Mouse (Mus musculus) erythroblast, embryonic 14.5 days (primary cell): Measurements from ENCODE around the gene Olfr876. TPM values are rescaled to one million over a fixed set of nuclear protein-coding genes. Genes with fewer than 3 reads are reported as not detected.
"Not testable (repeated sequence)": the region's sequence is repeated elsewhere in the genome, so short reads cannot be mapped to it uniquely, and the experiment has no call there.

ENCODE experiments used
- H3K27me3 ChIP-seq: 2 replicates; pipeline ENCODE4 v1.6.1; 2012; ENCODE audit warnings: inconsistent platforms; ENCODE audit not compliant: control insufficient read depth
- H3K36me3 ChIP-seq: 2 replicates; pipeline ENCODE4 v1.6.1; 2012; ENCODE audit warnings: mild to moderate bottlenecking, inconsistent platforms; ENCODE audit not compliant: control insufficient read depth
- H3K4me1 ChIP-seq: 2 replicates; pipeline ENCODE4 v1.6.1; 2012; ENCODE audit warnings: inconsistent platforms; ENCODE audit not compliant: control insufficient read depth
- H3K4me3 ChIP-seq: replicated peaks from 2 replicates; pipeline ENCODE3; 2012; ENCODE audit warnings: moderate library complexity, mild to moderate bottlenecking, inconsistent platforms
- H3K9me3 ChIP-seq: 2 replicates; pipeline ENCODE4 v1.6.1; 2012; ENCODE audit warnings: low read length, inconsistent platforms, mixed read lengths; ENCODE audit not compliant: control insufficient read depth
- GATA1 ChIP-seq: IDR thresholded peaks from 2 replicates; pipeline ENCODE4 v1.6.1; 2012; ENCODE audit warnings: low read length, inconsistent platforms, mixed read lengths
- TAL1 ChIP-seq: IDR thresholded peaks from 3 replicates; pipeline ENCODE4 v1.6.1; 2012; ENCODE audit warnings: low read length, inconsistent platforms, mixed read lengths
- polyA plus RNA-seq: library from polyadenylated mRNA; stranded (reverse); fragments of >175 nt; gene quantifications from 2 replicates; pipeline ENCODE4 v1.2.3, GENCODE M21; 2012

Gene Olfr876
- polyA plus RNA-seq = 0.03 TPM in 1 of 2 replicates, not detected in the other

- TF ChIP-seq GATA1 = no peak
- no peak for TF ChIP-seq TAL1
- Histone ChIP-seq H3K36me3 (no peaks in the 10 kb centered on the region), H3K27me3 (no peaks in the 10 kb centered on the region), H3K4me3 (no peak within 1 kb of the TSS), H3K9me3 (no peaks in the 10 kb centered on the region), H3K4me1 (no peaks in the 10 kb centered on the region)
These were observed at the start of gene Olfr876 for GRCm38 (mm10) chr9:37802731-37803130. Olfr876 (plus strand) TSS chr9:37803031.

GRCm38 (mm10) chr9:37761728-37762127 is 41.1 kb upstream of the Olfr876 start:
- H3K4me3 ChIP-seq = no peak overlapping the region
- H3K27me3 ChIP-seq = no peaks in the 10 kb centered on the region
- H3K4me1 ChIP-seq = no peaks in the 10 kb centered on the region
- no peak for TF ChIP-seq GATA1
- TF ChIP-seq TAL1 = no peak
- no peaks in the 10 kb centered on the region for H3K36me3 ChIP-seq
- no peaks in the 10 kb centered on the region for H3K9me3 ChIP-seq

- H3K27me3 ChIP-seq = no peaks in the 10 kb centered on the region
- H3K4me1 ChIP-seq = no peaks in the 10 kb centered on the region
- no peaks in the 10 kb centered on the region for H3K9me3 ChIP-seq
- no peak for TF ChIP-seq TAL1
- TF ChIP-seq GATA1 = no peak
- no peaks in the 10 kb centered on the region for H3K36me3 ChIP-seq
- H3K4me3 ChIP-seq = no peak overlapping the region
These were observed 40.3 kb upstream of the Olfr876 start for GRCm38 (mm10) chr9:37762541-37762940.

- no peaks in the 10 kb centered on the region for H3K27me3 ChIP-seq
- H3K4me1 ChIP-seq = no peaks in the 10 kb centered on the region
- H3K9me3 ChIP-seq = no peaks in the 10 kb centered on the region
- no peak overlapping the region for H3K4me3 ChIP-seq
- TF ChIP-seq TAL1 = no peak
- TF ChIP-seq GATA1 = no peak
- H3K36me3 ChIP-seq = no peaks in the 10 kb centered on the region
These were observed 32.2 kb upstream of the Olfr876 start for GRCm38 (mm10) chr9:37770661-37771060.

GRCm38 (mm10) chr9:37771759-37772158 is 31.1 kb upstream of the Olfr876 start, which contains the start of gene Olfr875:
Olfr875 (plus strand) TSS chr9:37771857.
- TF ChIP-seq GATA1 (no peak), TAL1 (no peak)
- Histone ChIP-seq H3K4me1 (no peaks in the 10 kb centered on the region), H3K27me3 (no peaks in the 10 kb centered on the region), H3K4me3 (no peak within 1 kb of the TSS), H3K36me3 (no peaks in the 10 kb centered on the region), H3K9me3 (no peaks in the 10 kb centered on the region)

GRCm38 (mm10) chr9:37782766-37783260 is 20.0 kb upstream of the Olfr876 start:
- Histone ChIP-seq H3K4me1 (no peaks in the 10 kb centered on the region), H3K27me3 (no peaks in the 10 kb centered on the region), H3K36me3 (no peaks in the 10 kb centered on the region), H3K4me3 (no peak overlapping the region), H3K9me3 (no peaks in the 10 kb centered on the region)
- TF ChIP-seq GATA1 = no peak
- no peak for TF ChIP-seq TAL1

GRCm38 (mm10) chr9:37783394-37784387 is 19.1 kb upstream of the Olfr876 start:
- H3K4me1 ChIP-seq, H3K4me3 ChIP-seq, H3K9me3 ChIP-seq, H3K36me3 ChIP-seq, H3K27me3 ChIP-seq: not testable (repeated sequence)

- no peaks in the 10 kb centered on the region for H3K4me1 ChIP-seq
- H3K27me3 ChIP-seq = no peaks in the 10 kb centered on the region
- H3K36me3 ChIP-seq = no peaks in the 10 kb centered on the region
- no peak for TF ChIP-seq TAL1
- no peak for TF ChIP-seq GATA1
- H3K9me3 ChIP-seq = no peaks in the 10 kb centered on the region
- no peak overlapping the region for H3K4me3 ChIP-seq
These were observed 16.4 kb upstream of the Olfr876 start for GRCm38 (mm10) chr9:37786411-37786810.

GRCm38 (mm10) chr9:37802055-37802454 is 776 bp upstream of the Olfr876 start:
- TF ChIP-seq GATA1 = no peak
- TF ChIP-seq TAL1 = no peak
- no peaks in the 10 kb centered on the region for H3K4me1 ChIP-seq
- H3K9me3 ChIP-seq = no peaks in the 10 kb centered on the region
- no peak overlapping the region for H3K4me3 ChIP-seq
- H3K36me3 ChIP-seq = no peaks in the 10 kb centered on the region
- H3K27me3 ChIP-seq = no peaks in the 10 kb centered on the region
